Mouse (Mus musculus) lung, postnatal 0 days (tissue): Measurements from ENCODE around the gene Slc38a7.

Experiments
- CTCF ChIP-seq: IDR thresholded peaks from 2 replicates; pipeline ENCODE4 v1.5.1; 2016; ENCODE audit warnings: antibody characterized with exemption, mild to moderate bottlenecking
- EP300 ChIP-seq: IDR thresholded peaks from 2 replicates; pipeline ENCODE4 v1.6.1; 2016; ENCODE audit warnings: antibody characterized with exemption, mild to moderate bottlenecking, control low read depth

GRCm38 (mm10) chr8:95839289-95839688 is 14.1 kb downstream of the Slc38a7 start:
- TF ChIP-seq CTCF, result no peak
- TF ChIP-seq EP300, result no peak
